Mouse (Mus musculus): Measurements from ENCODE around the gene Rcl1. TPM values are rescaled to one million over a fixed set of nuclear protein-coding genes. Genes with fewer than 3 reads are reported as not detected.
A peak's percentile ranks its signal among the peaks of the same experiment; 100 is the strongest.

Gene Rcl1
- polyA plus RNA-seq, 1 experiment from 2014 or later = 20.1 TPM

DNA sequence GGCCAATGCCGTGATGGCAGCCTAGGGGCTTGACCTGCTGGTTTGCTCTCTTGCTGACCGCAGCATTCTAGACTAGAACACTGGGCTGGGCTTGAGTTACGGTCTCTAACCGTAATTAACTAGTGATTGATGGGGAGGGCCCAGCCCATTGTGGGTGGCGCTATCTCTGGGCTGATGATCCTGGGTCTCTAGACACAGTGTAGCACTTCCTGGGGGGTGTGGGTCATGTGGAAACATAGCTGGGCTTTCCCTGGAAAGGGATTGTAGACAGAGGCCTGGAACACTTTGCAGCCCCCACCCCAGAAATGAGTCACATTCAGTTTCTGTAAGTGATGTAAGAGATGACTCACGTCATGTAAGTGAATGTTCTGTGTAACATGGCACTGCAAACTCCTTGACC, 48.9 kb downstream of the Rcl1 start:
- no peak overlapping the region for H3K4me2 ChIP-seq (replicated peaks; ENCODE audit: low read depth, low read length)
- H3K4me3 ChIP-seq (ENCODE audit: low read depth, low read length) = no peak overlapping the region
- H3K36me3 ChIP-seq (ENCODE audit: insufficient read depth, low read length) = no peaks in the 10 kb centered on the region
- no peak overlapping the region for H3K27ac ChIP-seq (ENCODE audit: low read length)
- TF ChIP-seq CTCF (IDR thresholded peaks at IDR 0.05) = no peak
- TF ChIP-seq EP300 (IDR thresholded peaks at IDR 0.05) = no peak
- no peaks in the 10 kb centered on the region for H3K27me3 ChIP-seq (replicated peaks; ENCODE audit: insufficient read depth, low read length)
- WGBS = 62% methylated on average over 6 of the region's 6 CpGs
- ATAC-seq (peak; percentile 79), DNase-seq (ENCODE audit: low spot score) (peak; percentile 60)
- no peak overlapping the region for H3K9ac ChIP-seq (replicated peaks; ENCODE audit: low read depth)
- no peaks in the 10 kb centered on the region for H3K4me1 ChIP-seq (ENCODE audit: insufficient read depth, low read depth, low read length)
- no peaks in the 10 kb centered on the region for H3K9me3 ChIP-seq (ENCODE audit: low read length)

DNA sequence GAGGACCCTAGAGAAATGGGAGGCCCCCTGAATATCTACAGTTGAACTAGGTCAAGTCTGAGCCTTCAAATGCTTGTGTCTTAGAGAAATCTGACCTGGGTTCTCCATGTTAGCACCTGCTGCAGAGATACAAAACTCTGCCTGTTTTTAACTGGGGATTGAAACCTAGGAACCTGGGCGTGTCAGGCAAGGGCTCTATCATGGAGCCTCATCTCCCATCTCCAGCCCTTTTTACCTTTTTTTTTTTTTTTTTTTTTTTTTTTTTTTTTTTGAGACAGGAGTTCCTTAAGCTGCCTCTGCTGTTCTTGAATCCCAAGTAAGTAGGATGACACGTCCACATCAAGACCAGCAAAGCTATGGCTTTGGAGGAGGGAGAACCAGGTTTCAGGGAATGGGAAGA, 50.3 kb downstream of the Rcl1 start:
- Histone ChIP-seq H3K27me3 (replicated peaks; ENCODE audit: insufficient read depth, low read length) (no peaks in the 10 kb centered on the region), H3K9ac (replicated peaks; ENCODE audit: low read depth) (no peak overlapping the region), H3K4me3 (ENCODE audit: low read depth, low read length) (no peak overlapping the region), H3K4me1 (ENCODE audit: insufficient read depth, low read depth, low read length) (no peaks in the 10 kb centered on the region), H3K4me2 (replicated peaks; ENCODE audit: low read depth, low read length) (no peak overlapping the region), H3K36me3 (ENCODE audit: insufficient read depth, low read length) (no peaks in the 10 kb centered on the region), H3K9me3 (ENCODE audit: low read length) (no peaks in the 10 kb centered on the region), H3K27ac (ENCODE audit: low read length) (no peak overlapping the region)
- WGBS = 69% methylated on average over 2 of the region's 2 CpGs
- DNase-seq (ENCODE audit: low spot score) (no peak), ATAC-seq (no peak)
- TF ChIP-seq CTCF (IDR thresholded peaks at IDR 0.05) = no peak
- no peak for TF ChIP-seq EP300 (IDR thresholded peaks at IDR 0.05)

DNA sequence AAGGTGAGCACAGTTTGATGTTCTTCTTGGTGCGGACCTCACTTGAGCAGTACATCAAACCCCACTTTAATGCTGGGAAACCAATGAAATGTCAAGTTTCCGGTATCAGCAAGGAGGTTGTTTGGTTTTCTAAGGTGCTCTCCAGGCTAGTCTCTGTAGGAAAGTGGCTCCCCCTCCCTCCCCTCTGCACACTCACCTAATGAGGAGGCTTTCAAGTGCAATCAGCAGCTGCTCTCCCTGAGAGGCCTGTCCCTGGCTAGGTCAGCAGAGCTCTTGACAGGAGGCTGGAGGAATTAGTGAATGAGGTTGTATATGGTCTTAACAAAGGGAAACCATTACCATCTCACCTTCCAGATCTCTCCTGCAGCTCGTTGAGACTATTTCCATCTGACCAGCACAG, 54.4 kb downstream of the Rcl1 start:
- no peak for TF ChIP-seq CTCF (IDR thresholded peaks at IDR 0.05)
- no peak for TF ChIP-seq EP300 (IDR thresholded peaks at IDR 0.05)
- Histone ChIP-seq H3K27me3 (replicated peaks; ENCODE audit: insufficient read depth, low read length) (no peaks in the 10 kb centered on the region), H3K4me3 (ENCODE audit: low read depth, low read length) (no peak overlapping the region), H3K9ac (replicated peaks; ENCODE audit: low read depth) (no peak overlapping the region), H3K36me3 (ENCODE audit: insufficient read depth, low read length) (no peaks in the 10 kb centered on the region), H3K4me2 (replicated peaks; ENCODE audit: low read depth, low read length) (no peak overlapping the region), H3K9me3 (ENCODE audit: low read length) (no peaks in the 10 kb centered on the region), H3K27ac (ENCODE audit: low read length) (no peak overlapping the region), H3K4me1 (ENCODE audit: insufficient read depth, low read depth, low read length) (no peaks in the 10 kb centered on the region)
- ATAC-seq (peak; percentile 80), DNase-seq (ENCODE audit: low spot score) (peak; percentile 49)
- WGBS = 50% methylated on average over 3 of the region's 3 CpGs

DNA sequence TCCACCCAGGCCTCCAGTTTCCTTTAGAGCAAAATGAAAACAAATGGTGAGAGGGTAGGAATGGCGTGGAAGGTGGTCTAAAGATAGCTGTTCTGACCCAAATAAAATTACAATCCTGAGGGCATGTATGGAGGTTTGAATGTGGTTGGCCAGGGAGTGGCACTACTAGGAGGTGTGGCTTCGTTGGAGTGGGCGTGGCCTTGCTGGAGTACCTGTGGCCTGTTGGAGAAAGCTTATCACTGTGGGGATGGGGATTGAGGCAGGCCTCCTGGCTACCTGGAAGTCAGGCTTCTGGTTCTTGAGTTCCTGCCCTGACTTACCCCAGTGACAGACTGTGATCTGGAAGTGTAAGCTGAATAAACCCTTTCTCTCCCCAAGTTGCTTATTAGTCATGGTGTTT, 55.2 kb downstream of the Rcl1 start:
- WGBS = 56% methylated on average over 3 of the region's 3 CpGs
- H3K9me3 ChIP-seq (ENCODE audit: low read length) = no peaks in the 10 kb centered on the region
- H3K4me2 ChIP-seq (replicated peaks; ENCODE audit: low read depth, low read length) = no peak overlapping the region
- no peaks in the 10 kb centered on the region for H3K27me3 ChIP-seq (replicated peaks; ENCODE audit: insufficient read depth, low read length)
- DNase-seq (ENCODE audit: low spot score) (no peak), ATAC-seq (no peak)
- no peak overlapping the region for H3K4me3 ChIP-seq (ENCODE audit: low read depth, low read length)
- no peaks in the 10 kb centered on the region for H3K36me3 ChIP-seq (ENCODE audit: insufficient read depth, low read length)
- no peaks in the 10 kb centered on the region for H3K4me1 ChIP-seq (ENCODE audit: insufficient read depth, low read depth, low read length)
- no peak overlapping the region for H3K27ac ChIP-seq (ENCODE audit: low read length)
- TF ChIP-seq EP300 (IDR thresholded peaks at IDR 0.05) = no peak
- no peak for TF ChIP-seq CTCF (IDR thresholded peaks at IDR 0.05)
- no peak overlapping the region for H3K9ac ChIP-seq (replicated peaks; ENCODE audit: low read depth)

DNA sequence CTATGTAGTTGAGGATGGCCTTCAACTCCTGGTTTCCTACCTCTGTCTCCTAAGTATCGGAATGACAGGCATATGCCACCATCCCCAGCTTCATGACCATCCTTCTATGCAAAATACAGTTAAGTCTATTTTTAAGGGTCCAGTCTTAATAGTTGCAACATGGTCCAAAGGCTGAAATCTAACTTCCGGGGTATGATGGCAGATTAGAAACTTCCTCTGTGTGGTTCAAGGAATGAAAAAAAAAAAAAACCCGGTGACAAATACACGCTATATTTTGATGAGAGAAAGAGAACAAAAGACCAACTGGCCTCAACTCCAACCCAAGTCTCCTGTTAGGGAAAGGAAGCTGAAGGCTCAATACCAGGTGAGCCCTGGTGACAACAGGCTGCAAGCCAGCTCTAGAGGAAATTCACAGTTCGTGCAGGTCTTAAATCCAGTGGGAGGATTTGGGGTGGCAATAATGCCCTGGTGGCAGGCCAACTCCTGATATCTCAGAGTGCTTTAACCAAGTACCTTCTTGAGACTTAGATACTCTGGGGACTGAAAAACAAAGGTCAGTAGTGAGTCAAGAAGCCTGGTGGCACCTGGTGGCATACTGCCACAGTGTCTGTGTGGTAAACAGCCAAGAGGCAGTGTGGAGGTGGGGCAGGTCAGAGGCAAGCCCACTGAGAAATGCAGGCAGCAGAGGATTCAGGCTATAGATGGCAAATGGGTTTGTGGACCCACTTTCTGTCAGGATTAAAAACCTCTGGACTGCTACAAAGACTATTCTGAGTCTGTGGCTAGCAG, 56.7 kb downstream of the Rcl1 start:
- Histone ChIP-seq H3K9me3 (ENCODE audit: low read length) (no peaks in the 10 kb centered on the region), H3K9ac (replicated peaks; ENCODE audit: low read depth) (no peak overlapping the region), H3K4me1 (ENCODE audit: insufficient read depth, low read depth, low read length) (no peaks in the 10 kb centered on the region), H3K36me3 (ENCODE audit: insufficient read depth, low read length) (no peaks in the 10 kb centered on the region), H3K4me2 (replicated peaks; ENCODE audit: low read depth, low read length) (no peak overlapping the region), H3K27me3 (replicated peaks; ENCODE audit: insufficient read depth, low read length) (no peaks in the 10 kb centered on the region), H3K27ac (ENCODE audit: low read length) (no peak overlapping the region), H3K4me3 (ENCODE audit: low read depth, low read length) (no peak overlapping the region)
- 83% methylated on average over 5 of the region's 5 CpGs for WGBS
- DNase-seq (ENCODE audit: low spot score) (no peak), ATAC-seq (peak; percentile 74)
- TF ChIP-seq EP300 (IDR thresholded peaks at IDR 0.05) (no peak), CTCF (IDR thresholded peaks at IDR 0.05) (0 out of 2 replicates have a peak, but pooled peaks have one; percentile 12)

DNA sequence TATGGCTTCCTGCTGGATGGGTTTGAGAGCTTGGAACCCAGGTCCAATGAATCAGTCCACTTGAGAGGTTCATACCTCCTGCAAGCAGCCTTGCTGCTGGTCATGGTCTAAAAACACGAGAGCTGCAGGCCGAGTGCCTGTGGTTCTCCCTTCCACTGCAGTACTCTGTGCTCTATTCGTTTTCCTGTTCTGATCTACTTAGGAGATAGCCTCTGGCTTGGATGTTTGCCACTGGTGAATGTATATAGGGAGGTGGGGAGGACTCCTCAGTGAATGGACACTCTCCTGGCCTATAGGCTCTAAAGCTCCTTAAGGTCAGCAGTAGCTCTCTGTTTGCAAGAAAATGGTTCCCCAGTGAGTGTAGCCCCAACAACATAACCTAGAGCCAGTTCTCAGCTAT, 57.3 kb downstream of the Rcl1 start:
- H3K9ac ChIP-seq (replicated peaks; ENCODE audit: low read depth) = no peak overlapping the region
- no peak for ATAC-seq
- H3K27ac ChIP-seq (ENCODE audit: low read length) = no peak overlapping the region
- H3K4me1 ChIP-seq (ENCODE audit: insufficient read depth, low read depth, low read length) = no peaks in the 10 kb centered on the region
- H3K9me3 ChIP-seq (ENCODE audit: low read length) = no peaks in the 10 kb centered on the region
- H3K27me3 ChIP-seq (replicated peaks; ENCODE audit: insufficient read depth, low read length) = no peaks in the 10 kb centered on the region
- no peak for TF ChIP-seq EP300 (IDR thresholded peaks at IDR 0.05)
- no peak for TF ChIP-seq CTCF (IDR thresholded peaks at IDR 0.05)
- no peak for DNase-seq (ENCODE audit: low spot score)
- no peak overlapping the region for H3K4me2 ChIP-seq (replicated peaks; ENCODE audit: low read depth, low read length)
- 67% methylated on average over 3 of the region's 3 CpGs for WGBS
- no peaks in the 10 kb centered on the region for H3K36me3 ChIP-seq (ENCODE audit: insufficient read depth, low read length)
- no peak overlapping the region for H3K4me3 ChIP-seq (ENCODE audit: low read depth, low read length)
